Mouse (Mus musculus) gastrocnemius, adult 2 months (tissue): ENCODE measurements around the gene Tsku. TPM values are rescaled to one million over a fixed set of nuclear protein-coding genes. Genes with fewer than 3 reads are reported as not detected.

Source experiments
- DNase-seq: peaks from one replicate; pipeline ENCODE4 v3.0.0; 2022
- H3K27ac ChIP-seq: fragments of 200-600 bp; 2 replicates; pipeline ENCODE4 v1.8.1; 2022; ENCODE audit warnings: mild to moderate bottlenecking
- H3K4me3 ChIP-seq: fragments of 200-600 bp; 2 replicates; pipeline ENCODE4 v1.8.1; 2022; ENCODE audit warnings: mild to moderate bottlenecking, moderate library complexity
- CTCF ChIP-seq: fragments of 200-600 bp; IDR thresholded peaks from 2 replicates; pipeline ENCODE4 v1.8.1; 2022; ENCODE audit warnings: antibody characterized with exemption, mild to moderate bottlenecking, moderate library complexity
- intact Hi-C: fragments of 180-260 bp; cut with DNase I; formaldehyde crosslinking; loops from one replicate; pipeline ENCODE4 v1.15.1; 2025
- total RNA-seq, 2 experiments: library from RNA; stranded (reverse); gene quantifications; 2 replicates each; pipeline ENCODE4 v1.2.3; 2021

Tsku gene
- total RNA-seq, 2 experiments from 2014 or later: 1.1 to 2.2 TPM

- no peak for DNase-seq
- no peak overlapping the region for H3K27ac ChIP-seq
- intact Hi-C loops: no loop called here
- H3K4me3 ChIP-seq: no peak overlapping the region
- no peak for TF ChIP-seq CTCF
These were observed 21.7 kb upstream of the Tsku start for GRCm38 (mm10) chr7:98382784-98383183.

- H3K4me3 ChIP-seq: no peak overlapping the region
- intact Hi-C loops: no loop called here
- no peak for TF ChIP-seq CTCF
- DNase-seq: no peak
- no peak overlapping the region for H3K27ac ChIP-seq
These were observed 19.2 kb upstream of the Tsku start for GRCm38 (mm10) chr7:98380224-98380925.

- H3K27ac ChIP-seq: no peak overlapping the region
- intact Hi-C loops: no loop called here
- no peak for TF ChIP-seq CTCF
- DNase-seq: no peak
- no peak overlapping the region for H3K4me3 ChIP-seq
These were observed 18.1 kb upstream of the Tsku start for GRCm38 (mm10) chr7:98379232-98379631.

GRCm38 (mm10) chr7:98377257-98377656 is 16.1 kb upstream of the Tsku start:
- Histone ChIP-seq H3K27ac (no peak overlapping the region), H3K4me3 (no peak overlapping the region)
- TF ChIP-seq CTCF: no peak
- intact Hi-C loops: no loop called here
- DNase-seq: no peak

- Histone ChIP-seq H3K4me3 (no peak overlapping the region), H3K27ac (no peak overlapping the region)
- intact Hi-C loops: no loop called here
- TF ChIP-seq CTCF: no peak
- no peak for DNase-seq
These were observed 10.0 kb upstream of the Tsku start for GRCm38 (mm10) chr7:98371161-98371560.

GRCm38 (mm10) chr7:98369762-98370369 is 8.7 kb upstream of the Tsku start:
- H3K27ac ChIP-seq: no peak overlapping the region
- intact Hi-C loops: no loop called here
- no peak overlapping the region for H3K4me3 ChIP-seq
- no peak for TF ChIP-seq CTCF
- DNase-seq: no peak

GRCm38 (mm10) chr7:98361662-98362061 is 534 bp upstream of the Tsku start:
- no peak for DNase-seq
- no peak for TF ChIP-seq CTCF
- Histone ChIP-seq H3K27ac (peak overlapping the region; percentile 54), H3K4me3 (peak overlapping the region; percentile 85)
- intact Hi-C loops: no loop called here

GRCm38 (mm10) chr7:98360621-98360990 is 522 bp downstream of the Tsku start:
- intact Hi-C loops: no loop called here
- Histone ChIP-seq H3K27ac (peak overlapping the region; percentile 84), H3K4me3 (peak overlapping the region; percentile 85)
- no peak for DNase-seq
- no peak for TF ChIP-seq CTCF

GRCm38 (mm10) chr7:98359951-98360620 is 1.0 kb downstream of the Tsku start:
- Histone ChIP-seq H3K4me3 (peak overlapping the region; percentile 85), H3K27ac (peak overlapping the region; percentile 84)
- no peak for TF ChIP-seq CTCF
- peak; percentile 74 for DNase-seq
- intact Hi-C loops: no loop called here

- DNase-seq: no peak
- H3K4me3 ChIP-seq: no peak overlapping the region
- TF ChIP-seq CTCF: no peak
These were observed 3.1 kb downstream of the Tsku start for GRCm38 (mm10) chr7:98358016-98358415.

GRCm38 (mm10) chr7:98357324-98357723 is 3.8 kb downstream of the Tsku start:
- TF ChIP-seq CTCF: no peak
- Histone ChIP-seq H3K4me3 (no peak overlapping the region), H3K27ac (no peak overlapping the region)
- no peak for DNase-seq
- intact Hi-C loops: no loop called here

More at GRCm38 (mm10) chr7:98358016-98358415, 3.1 kb downstream of the Tsku start:
- intact Hi-C loops: no loop called here
- H3K27ac ChIP-seq: no peak overlapping the region

- DNase-seq: no peak
- H3K27ac ChIP-seq: peak overlapping the region; percentile 24
- TF ChIP-seq CTCF: no peak
- H3K4me3 ChIP-seq: no peak overlapping the region
- intact Hi-C loops: no loop called here
These were observed 6.2 kb downstream of the Tsku start for GRCm38 (mm10) chr7:98354921-98355310.

- TF ChIP-seq CTCF: no peak
- DNase-seq: no peak
- Histone ChIP-seq H3K27ac (peak overlapping the region; percentile 24), H3K4me3 (no peak overlapping the region)
- intact Hi-C loops: no loop called here
These were observed 6.8 kb downstream of the Tsku start for GRCm38 (mm10) chr7:98354160-98354920.
